Mouse (Mus musculus): ENCODE measurements around the gene Ccnd3.

Ccnd3 gene

DNA sequence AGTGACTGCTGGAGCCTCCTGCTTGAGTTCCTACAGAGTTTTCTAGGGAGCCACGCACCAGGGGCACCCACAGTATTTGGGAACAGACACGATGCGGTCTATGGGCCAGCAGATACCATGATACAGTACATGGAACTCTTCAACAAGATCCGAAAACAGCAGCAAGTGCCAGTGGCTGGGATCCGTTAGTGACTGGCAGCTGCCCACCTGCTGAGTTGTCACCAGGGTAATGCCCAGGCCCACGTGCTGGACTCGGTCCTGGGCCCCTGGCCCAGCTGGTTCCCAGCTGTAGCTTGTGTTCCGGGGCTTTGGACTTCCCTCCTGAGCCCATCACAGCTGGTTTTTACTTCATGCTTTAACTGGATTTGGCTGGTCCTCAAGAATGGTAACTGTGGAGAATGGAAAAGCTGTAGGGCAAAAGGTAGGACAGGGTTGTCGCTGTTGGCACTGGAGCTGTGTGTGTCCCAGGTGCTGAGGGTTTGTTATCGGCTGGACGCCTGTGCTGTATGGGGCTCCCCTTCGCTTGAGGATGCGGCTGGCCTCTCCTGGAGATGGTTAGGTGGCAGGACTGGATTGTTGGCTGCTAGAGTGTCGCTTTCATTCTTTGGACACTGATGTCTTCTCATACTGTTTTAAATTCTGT lies 118.2 kb downstream of the Ccnd3 start:
- WGBS: 93% methylated on average over 14 of the region's 14 CpGs

DNA sequence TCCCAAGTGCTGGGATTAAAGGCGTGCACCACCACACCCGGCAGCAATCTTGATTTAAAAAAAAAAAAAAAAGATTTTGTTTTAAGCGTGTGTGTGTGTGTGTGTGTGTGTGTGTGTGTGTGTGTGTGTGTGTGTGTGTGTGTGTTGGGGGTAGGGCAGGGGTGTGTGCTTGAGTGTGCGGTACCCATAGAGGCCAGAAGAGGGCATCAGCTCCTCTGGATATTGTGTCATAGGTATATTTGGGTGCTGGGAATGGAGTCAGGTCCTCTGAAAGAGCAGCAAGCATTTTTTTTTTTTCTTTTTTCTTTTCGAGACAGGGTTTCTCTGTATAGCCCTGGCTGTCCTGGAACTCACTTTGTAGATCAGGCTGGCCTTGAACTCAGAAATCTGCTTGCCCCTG lies 119.7 kb downstream of the Ccnd3 start:
- 93% methylated on average over 5 of the region's 5 CpGs for WGBS

DNA sequence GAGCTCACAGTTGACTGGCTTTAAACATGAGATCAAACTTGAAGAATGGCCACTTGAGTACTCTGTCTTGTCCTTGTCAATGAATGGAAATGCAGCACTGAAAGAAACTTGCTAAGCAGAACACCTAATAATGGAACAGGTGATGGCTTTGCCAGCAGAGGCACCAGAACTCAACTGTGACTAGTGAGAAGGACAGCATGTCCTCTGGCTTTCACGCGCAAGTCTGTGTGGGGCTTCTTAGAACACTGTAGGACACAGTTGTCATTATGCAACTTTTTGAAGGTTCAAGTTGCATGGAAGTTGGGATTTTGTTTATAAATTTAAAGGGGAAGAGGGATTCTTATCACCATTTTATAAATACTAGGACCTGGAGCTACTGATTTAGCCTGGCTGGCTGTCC lies 120.2 kb downstream of the Ccnd3 start:
- WGBS: 98% methylated on average over 2 of the region's 2 CpGs

DNA sequence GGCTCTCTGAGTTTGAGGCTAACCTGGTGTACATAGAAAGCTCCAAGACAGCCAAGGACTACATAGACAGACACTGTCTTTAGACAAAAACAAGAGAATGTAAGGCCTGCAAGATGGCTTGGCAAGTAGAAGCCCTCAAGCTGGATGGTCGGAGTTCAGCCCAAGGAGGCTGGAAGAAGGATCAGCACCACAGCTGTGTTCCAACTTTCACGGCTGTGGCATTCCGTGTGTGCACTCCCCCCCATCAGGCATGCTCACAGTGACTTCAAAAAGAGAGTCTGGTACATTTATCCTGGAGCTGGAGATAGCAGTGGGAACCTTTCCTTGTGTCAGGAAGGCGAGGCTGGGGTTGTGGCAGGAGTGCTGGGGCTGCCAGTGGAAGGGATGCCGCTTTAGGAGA lies 121.2 kb downstream of the Ccnd3 start:
- 86% methylated on average over 5 of the region's 5 CpGs for WGBS

DNA sequence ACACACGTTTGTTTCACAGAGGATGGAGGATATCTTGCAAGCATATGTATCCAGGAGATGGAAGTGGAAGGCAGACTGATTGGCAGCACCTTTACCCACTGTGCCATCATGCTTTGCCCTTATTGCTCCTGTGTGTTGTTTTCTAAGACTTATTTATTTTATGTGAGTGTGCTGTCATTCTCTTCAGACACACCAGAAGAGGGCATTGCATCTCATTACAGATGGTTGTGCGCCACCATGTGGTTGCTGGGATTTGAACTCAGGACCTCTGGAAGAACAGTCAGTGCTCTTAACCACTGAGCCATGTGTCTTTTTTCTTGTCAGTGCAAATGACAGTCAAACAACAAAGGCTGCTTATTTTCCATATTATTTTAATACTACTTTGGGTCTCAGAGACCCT lies 122.9 kb downstream of the Ccnd3 start:
- 79% methylated on average over 2 of the region's 2 CpGs for WGBS

DNA sequence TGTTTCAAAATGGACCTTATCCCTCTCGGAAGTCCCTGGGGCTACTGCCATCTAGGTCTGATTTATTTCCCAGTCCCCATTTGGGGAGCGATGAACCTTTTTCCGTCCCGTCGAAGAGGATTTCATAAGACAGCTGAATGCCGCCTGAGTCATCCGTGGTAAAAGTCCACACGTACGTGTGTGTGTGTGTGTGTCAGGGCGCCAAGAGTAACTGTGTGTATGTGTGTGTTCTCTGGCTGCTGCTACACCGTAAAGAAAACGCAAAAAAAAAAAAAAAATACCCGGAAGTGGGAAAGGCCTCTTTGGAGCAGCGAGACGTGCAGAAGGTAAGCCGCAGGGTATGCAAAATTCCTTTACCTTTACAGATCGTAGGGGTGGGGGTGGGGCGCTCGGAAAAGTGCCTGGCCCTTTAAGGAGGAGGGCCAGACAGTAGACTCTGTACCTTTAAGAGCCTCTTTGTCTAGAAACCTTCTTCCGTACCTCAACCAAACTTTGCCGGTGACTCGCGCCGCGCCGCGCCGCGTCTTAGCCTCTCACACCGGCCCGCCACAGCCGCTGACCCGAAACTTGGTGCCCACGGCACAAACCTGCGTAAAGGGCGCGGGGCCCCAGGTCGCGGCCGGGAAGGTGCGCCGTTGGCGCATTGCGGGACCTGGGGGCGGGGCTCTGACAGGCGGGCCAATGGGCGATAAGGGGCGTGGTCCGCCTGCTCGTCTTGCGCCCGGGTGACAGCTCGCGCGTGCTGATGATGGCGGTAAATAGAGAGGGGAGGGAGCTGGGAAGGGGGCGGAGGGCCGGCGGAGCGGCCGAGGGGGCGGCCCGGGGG lies 124.2 kb downstream of the Ccnd3 start:
- WGBS: 1% methylated on average over 63 of the region's 63 CpGs

DNA sequence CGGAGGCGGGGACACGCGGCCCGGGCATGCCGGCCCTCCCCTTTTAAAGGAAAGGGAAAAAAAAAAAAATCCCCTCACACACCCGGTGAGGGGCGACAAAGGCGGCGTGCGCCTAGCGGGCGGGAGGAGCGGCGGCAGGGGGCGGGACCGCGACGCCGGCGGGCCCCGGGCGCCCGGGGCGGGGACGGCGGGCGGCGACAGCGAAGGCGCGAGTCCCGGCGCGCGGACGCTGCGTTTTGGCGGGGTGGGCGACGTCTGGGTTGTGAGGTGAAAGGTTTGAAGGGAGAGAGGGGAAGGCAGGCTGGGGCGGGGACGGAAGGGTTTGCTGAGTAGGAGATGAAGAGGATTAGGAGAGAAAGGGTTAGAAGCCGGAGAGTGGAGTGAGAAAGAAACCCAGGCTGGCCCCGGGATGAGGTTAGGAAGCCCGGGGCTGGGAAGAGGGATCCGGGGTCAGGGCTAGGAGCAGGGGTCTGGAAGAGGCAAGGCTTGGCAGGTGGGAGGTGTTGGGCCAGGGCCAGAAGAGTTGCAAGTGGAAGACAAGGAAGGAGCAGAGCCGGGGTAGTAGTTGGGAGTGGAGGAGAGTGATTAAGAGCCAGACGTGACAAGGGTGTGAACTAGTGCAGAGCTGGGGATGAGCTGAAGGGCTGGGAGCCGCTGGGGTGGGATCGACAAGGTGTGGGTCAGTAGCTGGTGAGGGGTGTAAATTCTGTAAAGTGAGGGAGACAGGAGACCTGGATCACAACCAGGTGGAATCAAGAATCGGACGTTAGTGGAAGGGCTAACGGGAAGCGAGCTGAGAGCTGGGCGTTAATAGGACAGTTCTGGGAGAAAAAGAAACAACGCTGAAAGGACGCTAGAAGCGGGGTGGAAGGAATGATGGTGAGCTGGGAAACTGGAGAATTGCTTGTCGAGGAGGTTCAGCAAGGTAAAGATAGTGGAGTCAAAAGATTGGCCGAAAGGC lies 125.1 kb downstream of the Ccnd3 start:
- under 1% methylated on average over 61 of the region's 61 CpGs for WGBS

DNA sequence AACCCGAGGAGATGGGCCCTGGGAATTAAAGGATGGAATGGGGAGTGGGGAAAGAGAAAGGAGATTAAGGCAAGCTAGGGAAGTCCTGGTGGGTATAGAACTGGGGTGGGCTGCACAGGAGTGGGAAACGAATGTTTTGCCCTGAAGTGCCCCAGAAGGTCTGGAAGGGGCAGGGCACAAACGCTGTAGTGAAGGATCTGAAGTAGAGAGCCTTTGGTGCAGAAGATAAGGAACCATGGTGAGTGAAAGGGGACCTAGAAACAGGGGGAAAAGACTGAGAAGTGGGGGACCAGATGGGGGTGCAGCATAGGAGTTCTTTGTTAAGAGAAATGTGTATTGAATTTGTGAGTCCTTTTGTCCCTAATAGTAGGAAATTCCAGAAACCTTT lies 125.8 kb downstream of the Ccnd3 start, which contains the start of gene Usp49:
Usp49 (plus strand) TSS at position 13 of the 388 bp plus-strand sequence.
- 3% methylated on average over 3 of the region's 3 CpGs for WGBS

DNA sequence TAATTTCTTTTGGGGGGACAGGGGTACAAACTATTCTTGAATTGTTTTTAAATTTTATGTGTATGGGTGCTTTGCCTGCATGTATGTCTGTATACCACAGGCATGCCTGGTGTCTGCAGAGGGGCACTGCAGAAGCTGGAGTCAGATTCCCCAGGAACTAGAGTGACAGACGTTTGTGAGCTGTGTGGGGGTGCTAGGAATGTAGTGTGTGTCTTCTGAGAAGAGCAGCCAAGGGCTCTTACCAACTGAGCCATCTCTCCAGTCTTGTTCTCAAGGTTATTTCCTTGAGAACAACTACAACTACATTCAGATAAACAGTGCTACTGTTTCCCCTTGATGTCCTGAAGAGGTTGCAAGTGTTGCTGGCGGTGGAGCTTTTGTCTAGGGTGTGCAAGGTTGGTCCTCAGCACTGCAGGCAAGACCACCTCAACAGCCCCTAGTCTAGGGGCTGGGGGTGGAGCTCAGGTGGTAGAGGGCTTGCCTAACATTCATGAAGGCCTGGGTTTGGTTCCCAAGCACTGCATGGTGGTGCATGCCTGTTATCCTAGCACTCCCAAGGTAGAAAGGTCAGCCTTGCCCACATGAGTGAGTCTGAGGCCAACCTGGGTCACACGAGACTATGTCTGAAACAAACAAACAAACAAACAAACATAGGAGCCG lies 127.5 kb downstream of the Ccnd3 start:
- 76% methylated on average over 4 of the region's 4 CpGs for WGBS

DNA sequence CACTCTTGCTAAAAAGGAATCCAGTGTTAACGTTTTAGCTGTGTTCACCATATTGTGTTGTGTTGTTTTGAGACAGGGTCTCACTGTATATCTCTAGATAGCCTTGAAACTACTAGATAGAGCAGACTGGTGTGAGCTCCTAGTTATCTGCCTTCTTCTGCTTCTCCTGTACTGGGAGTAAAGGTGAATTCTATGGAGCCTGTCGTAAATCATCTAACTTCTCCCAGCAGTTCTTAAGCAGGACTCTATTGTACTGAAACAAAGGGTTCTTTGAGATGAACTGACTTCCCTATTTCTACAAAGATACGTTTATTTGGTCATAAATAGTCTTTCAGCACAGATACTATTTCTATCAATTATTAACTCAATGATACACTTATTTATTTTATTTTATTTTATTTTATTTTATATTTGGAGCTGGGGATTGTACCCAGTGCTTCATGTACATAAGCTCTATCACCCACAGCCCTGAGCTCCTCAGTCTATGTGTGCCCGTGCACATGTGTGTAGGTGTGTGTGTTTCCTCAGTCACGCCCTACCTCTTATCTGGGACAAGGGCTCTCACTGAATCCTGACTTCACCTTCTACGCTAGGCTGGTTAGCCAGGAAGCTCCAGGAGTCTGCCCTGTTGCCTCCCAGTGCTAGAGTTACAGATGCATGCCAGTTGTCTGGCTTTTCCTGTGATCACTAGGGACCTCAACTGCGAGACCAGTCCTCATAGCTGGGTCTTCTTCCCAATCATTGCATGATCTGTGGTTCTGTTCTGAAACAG lies 129.3 kb downstream of the Ccnd3 start:
- 73% methylated on average over 7 of the region's 7 CpGs for WGBS

DNA sequence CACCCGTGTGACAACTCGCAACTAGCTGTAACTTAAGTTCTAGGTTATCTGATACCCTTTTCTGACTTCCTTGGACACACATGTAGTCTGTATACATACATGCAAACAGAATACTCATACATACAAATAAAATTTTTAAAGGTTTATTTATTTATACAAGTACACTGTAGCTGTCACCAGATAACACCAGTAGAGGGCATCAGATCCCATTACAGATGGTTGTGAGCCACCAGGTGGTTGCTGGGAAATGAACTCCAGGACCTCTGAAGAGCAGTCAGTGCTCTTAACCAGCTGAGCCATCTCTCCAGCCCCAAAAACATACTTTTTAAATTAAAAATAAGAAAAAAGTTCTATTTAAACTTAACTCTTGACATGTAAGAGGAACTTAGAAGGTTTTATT lies 138.1 kb downstream of the Ccnd3 start:
- WGBS: 94% methylated on average over 2 of the region's 2 CpGs

DNA sequence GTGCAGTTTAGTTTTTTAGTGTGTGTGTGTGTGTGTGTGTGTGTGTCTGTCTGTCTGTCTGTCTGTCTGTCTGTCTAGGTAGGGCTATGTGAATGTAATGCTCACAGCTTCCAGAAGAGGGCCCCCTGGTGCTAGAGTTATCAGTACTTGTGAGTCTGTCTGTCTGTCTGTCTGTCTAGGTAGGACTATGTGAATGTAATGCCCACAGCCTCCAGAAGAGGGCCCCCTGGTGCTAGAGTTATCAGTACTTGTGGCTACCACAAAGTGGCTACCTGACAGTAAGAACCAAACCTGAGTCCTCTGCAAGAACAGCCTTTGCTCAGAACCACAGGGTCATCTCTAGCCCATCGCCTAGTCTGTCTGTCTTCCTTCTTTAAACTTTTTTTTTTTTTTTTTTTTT lies 141.8 kb downstream of the Ccnd3 start:
- 85% methylated on average over 1 of the region's 1 CpGs for WGBS

DNA sequence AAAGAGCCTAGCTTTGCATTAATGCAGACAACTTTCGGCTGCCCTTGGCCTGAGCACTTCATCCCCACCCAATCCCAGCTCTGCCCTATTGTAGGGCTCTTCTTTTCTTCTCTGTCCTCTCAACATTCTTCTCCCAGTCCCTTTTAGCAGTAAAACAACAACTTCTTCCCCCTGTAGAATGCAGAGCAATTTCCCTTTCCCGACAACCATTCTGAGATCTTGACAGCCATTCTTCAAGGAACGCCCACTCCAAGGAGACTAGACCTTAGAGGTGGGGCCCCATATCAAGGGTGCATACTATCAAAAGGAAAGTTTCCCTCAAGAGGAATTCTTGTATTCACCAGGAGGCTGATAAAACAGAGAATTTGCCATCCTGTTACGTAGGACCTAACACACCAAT lies 144.1 kb downstream of the Ccnd3 start:
- 70% methylated on average over 4 of the region's 4 CpGs for WGBS

Measured in cerebral cortex, adult 2 months (tissue).